Mouse (Mus musculus) cerebellum, postnatal 36 days (tissue): Measurements from ENCODE around the gene 2410131K14Rik.
A peak's percentile ranks its signal among the peaks of the same experiment; 100 is the strongest.

Experiments
- DNase-seq, 2 experiments: peaks; one replicate each; pipeline ENCODE4 v3.0.0; 2021 to 2022; ENCODE audit warnings: mixed read lengths in 2 of 2

Gene 2410131K14Rik

GRCm38 (mm10) chr5:118261181-118261580 lies 16.2 kb downstream of the 2410131K14Rik start:
- DNase-seq, result no peak

DNA sequence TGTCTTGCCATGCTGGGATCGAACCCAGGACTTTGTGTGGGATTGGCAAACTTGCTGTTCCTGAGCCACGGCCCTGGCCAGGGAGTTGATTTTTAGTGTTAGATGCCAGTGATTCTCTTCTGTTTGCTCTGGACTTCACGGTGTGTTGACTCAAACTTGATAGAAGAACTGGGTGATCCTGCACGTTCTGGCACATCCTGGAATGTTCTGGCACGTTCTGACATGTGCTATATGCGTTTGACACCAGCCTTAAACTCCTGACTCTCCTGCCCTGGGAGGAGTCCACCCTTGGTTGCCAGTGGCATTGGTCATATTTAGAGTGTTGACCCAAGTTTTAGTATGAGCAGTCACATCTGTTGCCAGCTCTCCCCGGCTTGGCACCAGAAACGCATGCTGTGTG lies 17.4 kb downstream of the 2410131K14Rik start:
- DNase-seq, result no peak

- no peak for DNase-seq
These were observed 19.3 kb downstream of the 2410131K14Rik start for GRCm38 (mm10) chr5:118264279-118264678.

- DNase-seq, result no peak
These were observed 20.3 kb downstream of the 2410131K14Rik start for GRCm38 (mm10) chr5:118265366-118265765.

- no peak for DNase-seq
These were observed 21.3 kb downstream of the 2410131K14Rik start for GRCm38 (mm10) chr5:118266309-118266708.

GRCm38 (mm10) chr5:118268987-118269386 lies 24.0 kb downstream of the 2410131K14Rik start:
- peak; percentile 92 to 96 for DNase-seq

GRCm38 (mm10) chr5:118271449-118272110 lies 26.6 kb downstream of the 2410131K14Rik start:
- no peak for DNase-seq

- no peak for DNase-seq
These were observed 28.4 kb downstream of the 2410131K14Rik start for GRCm38 (mm10) chr5:118273446-118273845.

DNA sequence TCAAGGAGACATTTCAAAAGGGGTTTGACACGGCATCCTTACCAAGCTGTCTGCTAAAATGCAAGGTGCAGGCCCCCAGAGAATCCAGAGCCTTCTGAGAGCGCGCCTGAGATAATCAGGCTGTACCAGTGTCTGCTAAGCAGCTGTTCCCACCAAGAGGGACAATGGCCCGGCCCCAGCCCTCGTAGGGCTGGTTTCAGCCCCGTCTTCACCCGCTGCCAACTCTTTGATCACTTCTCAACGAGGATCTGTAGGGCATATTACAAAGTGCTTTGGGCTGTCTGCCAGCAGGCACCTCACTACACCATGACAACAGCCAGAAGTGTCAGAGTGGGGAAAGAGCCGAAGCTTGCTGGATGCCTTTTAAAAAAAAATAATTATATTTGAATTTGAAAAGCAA lies 29.5 kb downstream of the 2410131K14Rik start:
- DNase-seq, result no peak

DNA sequence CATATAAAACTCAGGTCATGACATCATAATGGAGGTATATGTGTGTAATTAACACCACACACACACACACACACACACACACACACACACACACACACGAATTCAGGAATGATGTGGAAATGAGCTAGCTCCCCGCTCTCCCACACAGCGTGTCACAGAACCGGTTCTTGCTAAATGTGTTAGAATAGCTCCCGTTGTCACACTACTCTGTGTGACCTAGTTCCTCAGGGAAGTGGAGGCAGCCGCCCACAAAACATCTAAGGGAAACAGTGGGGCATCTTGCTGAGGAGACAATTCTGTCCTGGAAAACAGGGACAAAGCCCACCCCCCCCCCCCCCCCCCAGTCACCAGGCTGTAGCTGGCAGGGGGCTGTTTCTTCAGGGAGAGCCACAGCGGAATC lies 31.3 kb downstream of the 2410131K14Rik start:
- no peak for DNase-seq

DNA sequence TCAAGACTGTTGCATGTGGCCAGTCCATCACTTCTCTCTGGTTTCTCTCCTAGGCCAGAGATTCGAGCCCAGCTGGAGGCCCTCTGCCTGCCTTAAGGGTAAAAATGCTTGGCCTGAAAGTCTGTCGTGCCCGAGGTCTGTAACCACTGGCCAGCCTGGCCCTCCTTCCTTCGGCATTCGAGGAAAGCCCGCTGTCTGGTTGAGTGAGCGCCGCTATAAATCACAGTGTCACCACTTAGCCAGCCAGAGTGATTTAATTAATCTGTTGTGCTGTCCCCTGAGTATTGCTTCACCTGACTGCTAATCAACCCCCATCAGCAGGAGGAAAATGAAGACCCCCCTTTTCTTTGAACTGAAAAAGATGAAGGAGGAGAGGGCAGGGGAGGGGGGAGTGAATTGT lies 31.7 kb downstream of the 2410131K14Rik start:
- no peak for DNase-seq

- DNase-seq, result no peak
These were observed 32.9 kb downstream of the 2410131K14Rik start for GRCm38 (mm10) chr5:118277741-118278495.

GRCm38 (mm10) chr5:118291453-118291852 lies 46.4 kb downstream of the 2410131K14Rik start:
- no peak for DNase-seq

- DNase-seq, result no peak
These were observed 47.4 kb downstream of the 2410131K14Rik start for GRCm38 (mm10) chr5:118292476-118292875.

DNA sequence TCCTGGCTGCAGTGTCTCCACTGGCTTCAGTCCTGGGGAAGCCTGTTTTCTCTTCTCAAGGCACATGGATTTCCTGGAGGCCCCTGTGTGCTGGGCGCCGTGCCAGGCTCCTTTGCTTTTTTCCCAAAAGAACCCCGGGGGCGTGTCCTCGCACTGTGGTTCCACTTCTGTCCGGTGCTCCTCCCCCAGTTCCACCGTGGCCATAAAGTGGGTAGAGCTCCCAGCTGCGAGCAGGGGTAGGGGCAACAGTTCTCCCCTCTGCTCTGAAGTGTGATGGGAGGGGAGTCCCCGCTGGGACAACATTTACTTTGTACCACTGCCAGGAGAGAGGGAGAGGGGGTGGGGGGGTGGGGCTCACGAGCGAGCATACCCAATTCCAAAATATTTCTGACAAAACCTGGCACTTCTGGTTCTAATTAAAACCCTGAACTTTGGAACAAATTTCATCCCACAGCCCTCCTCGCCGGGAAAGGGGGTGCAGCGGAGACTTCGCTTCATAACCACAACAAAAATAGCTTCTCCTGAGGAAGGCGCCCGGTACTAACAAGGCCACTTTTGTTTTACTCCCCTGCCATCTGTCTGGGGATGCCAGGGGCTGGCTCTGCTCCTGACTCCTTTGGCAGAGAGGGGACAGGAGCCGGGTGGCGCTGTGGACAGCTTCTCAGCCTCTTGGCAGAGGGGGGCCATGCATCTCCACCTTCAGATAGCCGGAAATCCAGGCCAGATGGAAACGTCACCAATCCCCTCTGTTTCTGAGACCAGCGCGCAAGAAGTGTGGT lies 49.2 kb downstream of the 2410131K14Rik start:
- DNase-seq, result peak; percentile 57 to 73

- no peak for DNase-seq
These were observed 49.8 kb downstream of the 2410131K14Rik start for GRCm38 (mm10) chr5:118294865-118295258.

- no peak for DNase-seq
These were observed 52.3 kb downstream of the 2410131K14Rik start for GRCm38 (mm10) chr5:118297338-118297746.

- no peak for DNase-seq
These were observed 54.8 kb downstream of the 2410131K14Rik start for GRCm38 (mm10) chr5:118299720-118300400.

DNA sequence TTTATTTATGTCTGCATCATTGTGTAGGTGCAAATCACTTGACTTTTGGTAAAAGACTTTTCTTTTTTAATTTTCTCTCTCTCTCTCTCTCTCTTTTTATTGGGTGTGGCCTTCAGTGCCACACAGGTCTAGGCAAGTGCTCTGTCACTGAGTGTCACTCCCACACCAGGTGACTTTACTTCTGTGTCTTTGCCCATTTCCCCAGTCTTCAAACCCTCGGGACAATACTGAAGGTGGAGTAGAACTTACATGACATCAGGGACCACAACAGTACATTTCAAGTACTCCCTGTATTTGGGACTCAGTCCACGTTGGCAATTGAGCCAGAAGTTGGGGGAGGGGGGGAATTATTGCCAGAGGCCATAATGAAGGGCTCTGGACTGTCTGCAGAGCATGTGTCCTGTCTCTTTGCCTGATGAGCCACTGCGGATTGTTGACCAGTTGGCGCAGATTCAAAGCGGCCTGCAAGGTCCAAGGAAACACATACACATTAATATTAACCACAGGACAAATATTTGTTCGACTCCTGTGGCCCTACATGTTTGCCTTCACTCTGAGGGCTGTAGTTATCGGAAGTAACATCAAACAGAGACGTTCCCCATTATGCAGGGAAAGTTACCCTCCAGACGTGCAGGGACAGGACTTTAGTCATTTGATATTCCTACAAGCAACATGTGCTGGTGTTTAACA lies 57.6 kb downstream of the 2410131K14Rik start:
- DNase-seq, result no peak

GRCm38 (mm10) chr5:118304970-118305618 lies 60.1 kb downstream of the 2410131K14Rik start:
- DNase-seq, result no peak

DNA sequence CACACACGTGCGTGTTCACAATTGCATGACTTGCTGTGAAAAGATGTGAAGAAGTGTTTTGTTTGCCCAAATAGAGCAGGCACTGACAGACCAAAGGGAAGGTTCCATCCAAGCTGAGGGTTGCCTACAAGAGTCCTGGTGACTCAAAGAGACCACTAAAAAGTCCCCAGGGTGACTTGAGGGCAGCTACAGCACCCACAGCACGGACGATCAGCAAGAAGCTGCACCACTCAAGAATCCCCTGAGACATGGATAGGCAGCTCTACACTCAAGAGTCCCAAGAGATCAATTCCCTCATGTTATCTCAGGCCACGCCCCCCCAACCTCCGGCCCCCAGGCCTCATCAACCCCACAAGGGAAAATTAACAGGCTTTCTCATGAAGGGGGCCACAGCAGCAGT lies 65.4 kb downstream of the 2410131K14Rik start:
- no peak for DNase-seq

- DNase-seq, result no peak
These were observed 66.2 kb downstream of the 2410131K14Rik start for GRCm38 (mm10) chr5:118311251-118311650.
